Mouse (Mus musculus) midbrain, embryonic 12.5 days (tissue): ENCODE measurements at regions not wholly inside any gene's neighbourhood (a gene's known extent, or its start where the extent isn't known, plus 50 kb on each side); places are given as distances from the start of the nearest gene placed in this dataset.
"Not testable (repeated sequence)": the region's sequence is repeated elsewhere in the genome, so short reads cannot be mapped to it uniquely, and the experiment has no call there.

Source experiments
- ATAC-seq: fragments of 200-750 bp; cut with Nextera tagmentation; 2 replicates; pipeline ENCODE4 v1.8.0; 2017; ENCODE audit warnings: low read depth, moderate TSS enrichment, moderate library complexity; ENCODE audit not compliant: low FRiP score
- H3K27ac ChIP-seq: fragments of 300-500 bp; sonication (generic); replicated peaks from 2 replicates; pipeline ENCODE4 v1.5.1; 2016; ENCODE audit warnings: mild to moderate bottlenecking
- H3K27me3 ChIP-seq: fragments of 300-500 bp; sonication (generic); 2 replicates; pipeline ENCODE4 v1.6.1; 2016; ENCODE audit warnings: mild to moderate bottlenecking
- H3K36me3 ChIP-seq: fragments of 300-500 bp; sonication (generic); 2 replicates; pipeline ENCODE4 v1.6.1; 2016
- H3K4me1 ChIP-seq: fragments of 300-500 bp; sonication (generic); 2 replicates; pipeline ENCODE4 v1.6.1; 2016
- H3K4me2 ChIP-seq: fragments of 300-500 bp; sonication (generic); replicated peaks from 2 replicates; pipeline ENCODE4 v1.6.1; 2016; ENCODE audit warnings: mild to moderate bottlenecking, moderate library complexity
- H3K4me3 ChIP-seq: fragments of 300-500 bp; sonication (generic); 2 replicates; pipeline ENCODE4 v1.5.1; 2016; ENCODE audit warnings: mild to moderate bottlenecking
- H3K9ac ChIP-seq: fragments of 300-500 bp; sonication (generic); replicated peaks from 2 replicates; pipeline ENCODE4 v1.6.1; 2016; ENCODE audit warnings: mild to moderate bottlenecking, moderate library complexity
- H3K9me3 ChIP-seq: fragments of 300-500 bp; sonication (generic); 2 replicates; pipeline ENCODE4 v1.6.1; 2016; ENCODE audit warnings: mild to moderate bottlenecking
- WGBS: fragments of 180-500 bp; shearing (Covaris S2); methylation state at CpG from one replicate; pipeline ENCODE4 v1.1.7; 2016; 5-methylcytosine and 5-hydroxymethylcytosine counted together

DNA sequence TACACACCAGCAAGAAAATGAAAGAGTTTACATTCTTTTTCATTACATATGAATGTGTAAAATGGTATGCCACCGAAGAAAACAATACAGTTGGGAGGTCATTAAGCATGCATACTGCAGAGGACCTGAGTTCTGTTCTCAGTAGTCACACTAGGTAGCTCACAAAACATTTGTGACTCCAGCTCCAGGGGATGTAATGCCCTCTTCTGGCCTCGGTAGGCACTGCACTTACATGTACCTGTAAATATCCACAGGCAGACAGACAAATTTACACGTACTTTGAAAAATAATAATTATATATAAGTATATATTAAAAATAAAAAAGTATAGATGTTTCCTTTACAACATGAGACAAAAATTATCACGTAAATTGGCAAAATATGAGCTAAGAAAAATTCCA lies 342.3 kb upstream of the Gm28363 start:
- no peaks in the 10 kb centered on the region for H3K27me3 ChIP-seq
- H3K36me3 ChIP-seq: no peaks in the 10 kb centered on the region
- H3K9ac ChIP-seq: no peak overlapping the region
- H3K27ac ChIP-seq: no peak overlapping the region
- 79% methylated on average over 4 of the region's 4 CpGs for WGBS
- no peaks in the 10 kb centered on the region for H3K9me3 ChIP-seq
- no peak overlapping the region for H3K4me3 ChIP-seq
- no peak for ATAC-seq
- no peak overlapping the region for H3K4me2 ChIP-seq
- H3K4me1 ChIP-seq: no peaks in the 10 kb centered on the region

DNA sequence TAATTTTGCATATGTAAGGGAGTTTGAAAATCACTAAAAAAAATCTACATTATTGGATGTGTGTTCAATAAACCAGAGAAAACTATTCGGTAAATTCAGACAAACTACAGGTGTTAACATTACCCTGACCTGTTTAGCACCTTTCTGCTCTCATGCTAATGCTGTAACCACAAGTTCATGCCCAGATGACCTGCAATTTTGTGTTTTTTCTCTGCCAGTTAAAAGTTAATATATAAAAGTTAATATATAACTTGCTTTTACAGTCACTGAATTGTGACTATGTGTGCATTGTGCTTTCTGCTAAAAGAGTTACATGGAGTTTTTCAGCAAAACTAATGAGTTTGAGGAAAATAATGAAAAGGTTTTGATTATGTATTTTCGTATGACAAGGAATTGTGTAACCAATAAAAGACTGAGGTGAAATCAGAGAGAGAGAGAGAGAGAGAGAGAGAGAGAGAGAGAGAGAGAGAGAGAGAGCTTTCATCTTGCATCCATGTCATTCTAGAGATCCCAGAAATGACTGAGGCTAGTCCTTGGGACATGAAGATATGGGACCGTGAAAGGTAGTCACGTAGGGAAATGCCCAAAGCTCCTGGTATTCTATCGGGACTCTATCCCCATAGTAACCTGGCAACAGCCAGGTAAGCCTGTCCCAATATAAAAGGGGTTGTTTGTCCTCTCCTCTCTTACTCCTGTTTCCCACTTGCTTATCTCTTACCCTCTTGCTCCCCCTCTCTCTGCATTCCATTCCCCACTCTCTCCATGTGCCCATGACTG lies 340.3 kb upstream of the Gm28363 start:
- Histone ChIP-seq H3K27me3 (no peaks in the 10 kb centered on the region), H3K4me1 (no peaks in the 10 kb centered on the region), H3K4me3 (no peak overlapping the region), H3K9me3 (no peaks in the 10 kb centered on the region), H3K9ac (no peak overlapping the region), H3K36me3 (no peaks in the 10 kb centered on the region), H3K27ac (no peak overlapping the region), H3K4me2 (no peak overlapping the region)
- no peak for ATAC-seq
- WGBS: 82% methylated on average over 5 of the region's 5 CpGs

DNA sequence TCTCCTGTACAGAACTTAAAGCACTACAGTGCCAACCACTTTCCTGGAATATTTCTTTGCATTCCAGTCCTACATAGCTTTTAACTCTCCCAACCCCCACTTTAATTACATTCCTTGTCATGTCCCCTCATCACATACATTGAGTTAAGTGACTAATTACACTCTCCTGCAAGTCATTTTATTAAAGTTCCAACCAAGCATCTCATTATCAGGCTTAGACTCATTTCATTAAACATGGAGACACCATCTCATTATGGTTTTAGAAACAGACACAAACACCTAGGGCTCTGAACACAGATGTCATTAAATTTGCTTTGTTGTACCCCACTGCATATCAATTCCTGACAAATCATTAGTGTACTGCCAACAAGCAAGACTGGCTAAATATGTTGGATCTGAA lies 332.9 kb upstream of the Gm28363 start:
- no peak overlapping the region for H3K27ac ChIP-seq
- H3K9ac ChIP-seq: no peak overlapping the region
- no peak for ATAC-seq
- no peak overlapping the region for H3K4me3 ChIP-seq
- no peaks in the 10 kb centered on the region for H3K9me3 ChIP-seq
- no peaks in the 10 kb centered on the region for H3K36me3 ChIP-seq
- H3K27me3 ChIP-seq: no peaks in the 10 kb centered on the region
- no peaks in the 10 kb centered on the region for H3K4me1 ChIP-seq
- H3K4me2 ChIP-seq: no peak overlapping the region

DNA sequence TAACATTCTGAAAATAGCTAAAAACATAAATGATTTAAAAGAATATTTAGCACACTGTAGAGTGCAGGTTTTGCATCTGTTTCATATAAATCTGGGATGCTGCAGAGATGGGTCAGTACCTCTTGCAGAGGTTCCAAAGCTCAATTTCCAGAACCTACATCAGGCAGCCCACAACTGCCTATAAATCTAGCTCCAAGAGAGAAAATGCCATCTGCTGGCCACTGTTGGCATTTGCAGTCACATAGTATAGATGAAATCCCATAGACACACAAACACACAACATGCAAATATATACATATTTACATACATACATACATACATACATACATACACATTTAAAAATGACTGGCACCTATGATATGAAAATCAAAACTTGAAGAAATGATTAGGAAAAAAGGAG lies 284.6 kb upstream of the Gm28363 start:
- Histone ChIP-seq H3K36me3 (no peaks in the 10 kb centered on the region), H3K27me3 (no peaks in the 10 kb centered on the region), H3K4me2 (no peak overlapping the region), H3K4me1 (no peaks in the 10 kb centered on the region), H3K9ac (no peak overlapping the region), H3K27ac (no peak overlapping the region), H3K9me3 (no peaks in the 10 kb centered on the region), H3K4me3 (no peak overlapping the region)
- ATAC-seq: no peak

DNA sequence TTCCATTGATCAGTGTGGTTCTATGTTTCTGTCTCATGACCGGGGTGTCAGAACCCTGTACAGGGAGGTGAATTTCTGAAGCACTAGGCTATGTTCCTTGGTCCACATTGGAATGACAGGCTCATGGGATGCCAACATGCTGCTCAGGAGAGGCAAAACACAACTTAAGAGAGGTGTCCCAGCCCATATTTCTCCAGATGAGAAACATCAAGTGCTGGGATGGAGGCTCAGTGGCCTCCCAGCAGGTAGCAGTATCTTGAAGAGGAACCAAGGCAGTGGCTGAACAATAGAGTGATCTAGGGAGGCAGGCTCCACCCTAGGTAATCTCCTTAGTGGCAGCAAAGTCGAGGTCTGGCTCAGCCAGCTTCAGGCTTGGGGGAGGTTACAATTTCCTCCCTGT lies 239.2 kb upstream of the Gm28363 start:
- ATAC-seq: no peak
- Histone ChIP-seq H3K4me2 (no peak overlapping the region), H3K27ac (no peak overlapping the region), H3K9ac (no peak overlapping the region), H3K4me1 (no peaks in the 10 kb centered on the region), H3K27me3 (no peaks in the 10 kb centered on the region), H3K4me3 (no peak overlapping the region), H3K9me3 (no peaks in the 10 kb centered on the region), H3K36me3 (no peaks in the 10 kb centered on the region)
- WGBS: 49% methylated on average over 2 of the region's 2 CpGs

DNA sequence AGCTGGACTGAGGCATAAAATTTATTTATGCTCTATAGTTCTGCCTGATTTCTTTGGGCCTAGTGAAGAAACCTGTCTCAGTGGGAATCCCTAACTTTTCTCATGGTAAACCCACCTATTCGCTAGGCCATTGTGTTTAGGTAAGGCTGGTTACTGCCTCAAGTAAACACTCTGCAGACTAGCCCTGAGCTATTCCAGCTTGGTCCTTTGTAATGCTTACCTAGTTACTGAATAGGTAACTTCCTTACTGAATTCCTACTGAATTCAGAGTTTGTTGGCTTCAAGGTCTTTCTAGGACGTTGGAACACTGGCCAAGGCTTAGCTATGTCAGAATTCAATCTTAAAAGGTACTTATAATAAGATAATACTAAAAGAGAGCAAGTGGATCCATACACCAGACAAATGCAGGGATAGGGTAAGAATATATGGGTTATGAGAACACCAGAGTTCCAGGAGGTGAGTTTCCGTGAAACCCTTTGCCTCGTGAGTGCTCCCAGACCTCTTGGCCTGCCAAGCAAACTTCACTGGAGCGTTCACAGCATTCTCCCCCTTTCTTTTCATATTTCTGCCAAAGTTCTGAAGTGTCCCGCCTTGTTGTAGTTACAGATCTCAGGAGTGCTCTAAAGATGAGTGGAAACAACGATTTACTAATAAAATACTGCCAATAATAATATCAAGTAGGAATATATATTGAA lies 238.6 kb upstream of the Gm28363 start:
- H3K27me3 ChIP-seq, H3K9ac ChIP-seq, H3K27ac ChIP-seq, H3K9me3 ChIP-seq, H3K4me2 ChIP-seq, H3K4me3 ChIP-seq, ATAC-seq, H3K4me1 ChIP-seq, H3K36me3 ChIP-seq: not testable (repeated sequence)
- 68% methylated on average over 7 of the region's 7 CpGs for WGBS

DNA sequence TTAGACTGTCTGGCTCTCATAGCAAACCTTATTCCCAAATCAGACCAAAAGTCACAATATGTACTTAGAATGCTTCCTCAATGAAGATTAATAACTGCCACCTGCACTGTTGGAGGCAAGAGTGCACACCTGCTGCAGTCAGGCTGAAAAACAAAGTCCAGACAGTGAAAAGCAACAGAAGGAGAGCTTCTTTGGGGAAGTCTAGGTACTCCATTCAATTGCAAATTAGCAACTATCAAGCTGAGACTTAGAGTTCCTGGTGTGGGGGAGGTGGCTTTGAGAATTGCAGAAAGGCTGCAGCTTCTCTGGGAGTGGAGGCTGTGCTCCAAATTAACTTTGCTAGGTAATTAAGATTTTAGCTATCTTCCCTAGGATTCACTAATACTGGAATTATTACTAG lies 237.8 kb upstream of the Gm28363 start:
- not testable (repeated sequence) for H3K27me3 ChIP-seq, H3K9me3 ChIP-seq, H3K36me3 ChIP-seq, H3K4me1 ChIP-seq, H3K27ac ChIP-seq, H3K4me3 ChIP-seq, ATAC-seq, H3K4me2 ChIP-seq, H3K9ac ChIP-seq

DNA sequence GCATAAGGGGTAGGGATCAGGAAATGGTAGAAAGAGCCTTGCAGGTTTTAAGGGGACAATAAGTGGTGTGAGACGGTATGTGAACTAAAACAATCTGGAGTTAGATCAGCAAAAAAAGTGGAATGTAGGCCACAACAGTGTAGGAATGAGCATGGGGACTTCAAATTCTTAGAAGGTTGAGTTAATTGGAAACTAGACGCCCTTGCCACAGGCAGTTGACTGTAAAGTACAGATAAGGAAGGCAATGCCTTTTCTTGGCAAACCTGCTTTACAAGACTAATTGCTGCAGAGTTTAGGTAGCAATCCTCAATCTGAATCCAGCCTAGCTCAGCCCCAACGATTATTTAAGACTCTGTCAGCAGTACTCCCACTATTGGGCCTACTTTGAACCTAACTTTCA lies 206.8 kb upstream of the Gm28363 start:
- WGBS: 83% methylated on average over 3 of the region's 3 CpGs
- ATAC-seq: no peak
- no peaks in the 10 kb centered on the region for H3K36me3 ChIP-seq

DNA sequence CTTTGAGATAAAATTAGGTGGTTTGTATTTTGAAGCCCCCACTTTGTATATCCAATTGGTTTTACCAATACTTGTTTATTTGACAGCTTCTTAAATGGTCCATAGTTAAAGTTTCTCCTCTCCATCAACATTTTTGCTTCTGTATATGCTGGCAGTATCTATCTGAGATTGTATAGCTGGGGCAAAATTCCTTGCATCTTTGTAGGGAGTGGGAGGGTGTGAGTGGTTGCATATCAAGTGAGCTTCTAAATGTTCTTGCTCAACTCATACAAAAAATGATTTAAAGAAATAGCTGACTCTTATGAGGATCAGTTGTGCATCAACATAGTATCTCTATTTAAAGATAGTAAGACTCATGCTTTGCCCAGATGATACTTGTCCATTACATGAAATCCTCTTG lies 199.9 kb upstream of the Gm28363 start:
- H3K4me3 ChIP-seq: no peak overlapping the region
- ATAC-seq: no peak
- no peak overlapping the region for H3K9ac ChIP-seq
- H3K36me3 ChIP-seq: no peaks in the 10 kb centered on the region
- no peak overlapping the region for H3K4me2 ChIP-seq
- no peaks in the 10 kb centered on the region for H3K4me1 ChIP-seq
- H3K27me3 ChIP-seq: no peaks in the 10 kb centered on the region
- H3K27ac ChIP-seq: no peak overlapping the region
- no peaks in the 10 kb centered on the region for H3K9me3 ChIP-seq

More for the DNA sequence above, 206.8 kb upstream of the Gm28363 start:
- no peak overlapping the region for H3K9ac ChIP-seq
- H3K27ac ChIP-seq: no peak overlapping the region
- H3K4me3 ChIP-seq: no peak overlapping the region
- H3K9me3 ChIP-seq: no peaks in the 10 kb centered on the region
- no peaks in the 10 kb centered on the region for H3K27me3 ChIP-seq
- no peaks in the 10 kb centered on the region for H3K4me1 ChIP-seq
- H3K4me2 ChIP-seq: no peak overlapping the region

DNA sequence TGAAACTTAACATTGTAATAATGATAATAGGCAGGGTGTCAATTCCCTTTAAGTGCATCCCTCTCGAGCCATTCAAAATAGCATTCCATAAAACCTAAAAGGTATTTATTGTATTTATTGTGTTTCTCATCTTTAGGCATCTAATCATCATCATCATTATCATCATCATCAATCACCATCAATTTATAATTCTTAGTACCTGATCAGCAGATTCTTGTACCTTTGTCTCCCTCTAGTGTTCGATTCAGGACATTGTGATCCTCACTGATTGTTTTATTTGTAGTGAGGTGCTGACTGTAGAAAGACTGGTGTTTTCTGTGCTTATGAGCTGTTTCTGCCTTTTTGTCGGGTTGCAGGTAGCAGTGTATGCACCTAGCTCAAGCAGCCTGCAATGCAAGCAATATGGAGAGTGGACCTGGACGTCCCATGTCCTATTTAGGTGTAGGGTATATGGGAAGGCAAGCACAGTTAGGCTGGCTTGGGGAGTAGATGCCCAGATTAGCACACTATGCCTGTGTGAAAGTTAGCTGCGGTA lies 177.4 kb upstream of the Gm28363 start:
- Histone ChIP-seq H3K27me3 (no peaks in the 10 kb centered on the region), H3K9ac (no peak overlapping the region), H3K4me2 (no peak overlapping the region), H3K4me1 (no peaks in the 10 kb centered on the region), H3K4me3 (no peak overlapping the region), H3K9me3 (no peaks in the 10 kb centered on the region), H3K36me3 (no peaks in the 10 kb centered on the region), H3K27ac (no peak overlapping the region)
- ATAC-seq: peak; percentile 63
- 23% methylated on average over 5 of the region's 5 CpGs for WGBS
